Mouse (Mus musculus): ENCODE results near the gene Hrh2. TPM values are rescaled to one million over a fixed set of nuclear protein-coding genes. Genes with fewer than 3 reads are reported as not detected.

The Hrh2 gene
- polyA plus RNA-seq (2015; fragmentation: Nextera tagmentation; extraction: Ambion mirVana) = 0.05 and 0.06 TPM in 2 replicates

DNA sequence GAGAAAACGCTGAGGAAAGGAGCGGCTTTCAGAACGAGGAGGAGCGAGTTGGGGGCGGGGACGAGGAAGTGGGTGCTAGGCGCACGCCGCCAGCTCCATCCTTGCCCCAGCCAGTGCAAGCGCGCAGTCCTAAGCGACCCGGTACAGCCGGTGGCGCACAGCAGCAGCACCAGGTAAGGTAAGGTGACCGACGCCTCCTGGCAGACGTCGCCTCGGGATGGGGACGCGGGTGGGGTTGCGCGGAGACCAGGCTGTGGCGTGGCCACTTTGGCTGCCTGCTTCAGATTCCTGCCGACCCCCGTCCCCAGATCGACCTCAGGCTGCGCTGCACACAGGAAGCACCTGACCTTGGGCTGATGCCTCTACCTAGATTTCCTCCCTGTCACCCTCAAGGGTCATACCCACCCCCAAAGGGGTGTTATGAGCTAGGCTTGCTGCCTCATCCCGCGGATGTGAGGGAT is at the start of gene Hrh2:
TSS of gene Hrh2 (plus strand) at position 109 of the 461 bp plus-strand sequence.
- no peak for ATAC-seq (ENCODE audit: insufficient read depth)
- Histone ChIP-seq H3K4me2 (peak within 1 kb of the TSS; percentile 39), H3K36me3 (replicated peaks) (no peaks in the 10 kb centered on the region), H3K9me3 (replicated peaks) (no peaks in the 10 kb centered on the region), H3K4me3 (replicated peaks) (0 out of 2 replicates have a peak within 1 kb of the TSS, but pooled peaks have one; percentile 22), H3K9ac (no peak within 1 kb of the TSS), H3K4me1 (replicated peaks) (no peaks in the 10 kb centered on the region), H3K27me3 (peaks cover 12% of the 10 kb centered on the region), H3K27ac (replicated peaks) (no peak within 1 kb of the TSS)
- 2% methylated on average over 31 of the region's 31 CpGs for WGBS (ENCODE audit: insufficient replicate concordance)

DNA sequence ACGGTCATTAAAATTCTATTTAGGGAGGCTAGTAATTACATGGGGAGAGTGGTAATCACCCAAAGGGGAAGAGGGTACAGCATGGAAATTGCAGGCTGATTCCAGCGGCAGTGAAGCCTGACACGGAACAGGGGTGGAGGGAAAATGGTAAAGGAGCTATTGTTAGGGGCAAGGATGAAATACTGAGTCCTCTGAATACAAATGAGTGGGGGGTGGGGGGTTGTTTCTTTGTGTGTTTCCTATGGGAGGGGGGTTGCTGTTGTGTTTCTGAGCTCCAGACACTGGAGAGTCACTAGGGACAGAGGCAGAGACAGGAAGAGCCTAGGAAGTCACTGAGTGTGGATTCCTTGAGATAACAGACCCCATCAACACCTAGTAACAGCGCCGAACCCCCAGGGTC is 48.1 kb upstream of the Hrh2 start:
- H3K27ac ChIP-seq (replicated peaks) = no peak overlapping the region
- no peak overlapping the region for H3K4me2 ChIP-seq
- no peaks in the 10 kb centered on the region for H3K36me3 ChIP-seq (replicated peaks)
- H3K27me3 ChIP-seq = no peaks in the 10 kb centered on the region
- no peak overlapping the region for H3K4me3 ChIP-seq (replicated peaks)
- H3K4me1 ChIP-seq (replicated peaks) = no peaks in the 10 kb centered on the region
- 27% methylated on average over 5 of the region's 5 CpGs for WGBS (ENCODE audit: insufficient replicate concordance)
- H3K9me3 ChIP-seq (replicated peaks) = no peaks in the 10 kb centered on the region
- no peak overlapping the region for H3K9ac ChIP-seq
- no peak for ATAC-seq (ENCODE audit: insufficient read depth)

DNA sequence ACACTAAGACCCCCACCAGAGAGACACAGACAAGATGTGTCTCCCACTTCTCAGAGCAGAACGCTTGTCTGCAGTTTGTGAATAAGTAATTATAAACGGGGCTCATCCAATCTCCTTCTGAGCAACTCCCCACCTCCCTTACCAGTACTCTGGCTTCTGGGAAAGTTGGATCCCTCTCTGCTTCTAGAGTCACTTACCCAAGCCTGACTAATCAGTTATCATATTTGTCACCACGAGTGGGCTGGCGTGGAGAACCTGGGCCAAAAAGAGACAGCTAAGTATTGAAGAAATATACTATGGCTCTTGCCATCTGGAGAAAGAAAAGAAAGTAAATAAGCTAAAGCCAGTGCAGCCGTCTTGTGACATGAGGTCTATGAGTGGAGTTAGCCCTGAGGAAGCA is 47.3 kb upstream of the Hrh2 start:
- Histone ChIP-seq H3K4me2 (no peak overlapping the region), H3K9me3 (replicated peaks) (no peaks in the 10 kb centered on the region), H3K36me3 (replicated peaks) (no peaks in the 10 kb centered on the region), H3K27ac (replicated peaks) (no peak overlapping the region), H3K4me3 (replicated peaks) (no peak overlapping the region), H3K27me3 (no peaks in the 10 kb centered on the region), H3K9ac (no peak overlapping the region), H3K4me1 (replicated peaks) (no peaks in the 10 kb centered on the region)
- no peak for ATAC-seq (ENCODE audit: insufficient read depth)
- WGBS (ENCODE audit: insufficient replicate concordance) = 55% methylated on average over 5 of the region's 5 CpGs

DNA sequence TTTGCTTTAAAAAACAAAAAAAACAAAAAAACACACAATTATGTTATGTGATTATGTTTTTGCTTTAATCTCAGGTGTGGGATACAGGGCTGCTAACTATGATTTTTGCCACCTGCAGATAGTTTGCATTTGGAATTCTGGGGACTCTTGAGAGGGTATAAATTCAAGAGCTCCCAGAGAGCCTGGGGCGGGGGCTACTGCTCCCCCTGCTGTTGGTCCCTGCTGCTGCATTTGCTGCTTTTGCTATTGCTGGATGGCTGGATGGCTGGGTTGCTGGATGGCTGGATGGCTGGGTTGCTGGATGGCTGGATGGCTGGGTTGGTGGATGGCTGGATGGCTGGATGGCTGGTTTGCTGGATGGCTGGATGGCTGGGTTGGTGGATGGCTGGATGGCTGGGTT is 44.6 kb upstream of the Hrh2 start:
- Histone ChIP-seq H3K4me3 (replicated peaks) (no peak overlapping the region), H3K4me1 (replicated peaks) (no peaks in the 10 kb centered on the region), H3K27me3 (no peaks in the 10 kb centered on the region), H3K9me3 (replicated peaks) (no peaks in the 10 kb centered on the region), H3K9ac (no peak overlapping the region), H3K27ac (replicated peaks) (no peak overlapping the region), H3K4me2 (no peak overlapping the region), H3K36me3 (replicated peaks) (no peaks in the 10 kb centered on the region)
- ATAC-seq (ENCODE audit: insufficient read depth) = no peak
- WGBS (ENCODE audit: insufficient replicate concordance) = 36% methylated on average over 1 of the region's 1 CpGs

DNA sequence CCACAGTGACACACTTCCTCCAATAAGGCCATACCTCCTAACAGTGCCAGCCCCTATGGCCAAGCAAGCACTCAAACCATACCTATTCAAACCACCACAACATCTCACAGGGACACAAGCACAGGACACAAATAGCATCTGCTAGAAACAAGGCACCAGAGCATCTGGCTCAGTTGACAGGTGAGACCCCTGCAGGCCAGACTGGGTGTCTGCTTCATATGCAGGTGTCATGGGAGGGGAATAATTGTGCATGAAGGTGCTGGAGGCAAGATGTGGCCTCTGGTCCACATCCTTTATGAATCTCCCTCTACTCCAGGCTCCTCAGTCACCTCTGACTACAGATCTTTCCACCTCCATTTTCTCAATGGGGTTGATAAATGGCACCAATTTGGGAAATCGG is 39.5 kb upstream of the Hrh2 start:
- Histone ChIP-seq H3K27me3 (no peaks in the 10 kb centered on the region), H3K4me3 (replicated peaks) (no peak overlapping the region), H3K27ac (replicated peaks) (no peak overlapping the region), H3K9ac (no peak overlapping the region), H3K9me3 (replicated peaks) (no peaks in the 10 kb centered on the region), H3K36me3 (replicated peaks) (no peaks in the 10 kb centered on the region), H3K4me2 (no peak overlapping the region), H3K4me1 (replicated peaks) (no peaks in the 10 kb centered on the region)
- 61% methylated on average over 1 of the region's 1 CpGs for WGBS (ENCODE audit: insufficient replicate concordance)
- ATAC-seq (ENCODE audit: insufficient read depth) = no peak

DNA sequence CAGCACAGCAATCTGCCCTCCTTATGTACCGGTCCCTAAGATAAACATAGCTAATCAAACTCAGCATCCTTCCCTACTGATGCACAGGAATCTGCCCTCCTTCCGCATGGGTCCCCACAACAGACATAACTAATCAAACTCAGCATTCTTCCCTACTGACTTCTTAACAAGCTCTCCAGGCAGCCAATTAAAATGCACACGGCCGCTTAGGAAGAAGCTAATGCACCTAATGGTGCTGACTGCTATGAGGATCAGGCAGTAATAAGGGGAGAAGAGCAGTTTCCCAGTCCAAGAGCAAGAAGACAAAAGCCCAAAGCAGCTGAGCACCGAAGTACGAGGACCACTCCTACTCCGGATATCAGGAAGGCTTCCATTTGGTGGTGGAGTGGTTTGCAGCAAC is 39.0 kb upstream of the Hrh2 start:
- Histone ChIP-seq H3K27me3 (no peaks in the 10 kb centered on the region), H3K36me3 (replicated peaks) (no peaks in the 10 kb centered on the region), H3K4me3 (replicated peaks) (no peak overlapping the region), H3K9me3 (replicated peaks) (no peaks in the 10 kb centered on the region), H3K9ac (no peak overlapping the region), H3K4me1 (replicated peaks) (no peaks in the 10 kb centered on the region), H3K27ac (replicated peaks) (no peak overlapping the region), H3K4me2 (no peak overlapping the region)
- WGBS (ENCODE audit: insufficient replicate concordance) = 67% methylated on average over 7 of the region's 7 CpGs
- no peak for ATAC-seq (ENCODE audit: insufficient read depth)

DNA sequence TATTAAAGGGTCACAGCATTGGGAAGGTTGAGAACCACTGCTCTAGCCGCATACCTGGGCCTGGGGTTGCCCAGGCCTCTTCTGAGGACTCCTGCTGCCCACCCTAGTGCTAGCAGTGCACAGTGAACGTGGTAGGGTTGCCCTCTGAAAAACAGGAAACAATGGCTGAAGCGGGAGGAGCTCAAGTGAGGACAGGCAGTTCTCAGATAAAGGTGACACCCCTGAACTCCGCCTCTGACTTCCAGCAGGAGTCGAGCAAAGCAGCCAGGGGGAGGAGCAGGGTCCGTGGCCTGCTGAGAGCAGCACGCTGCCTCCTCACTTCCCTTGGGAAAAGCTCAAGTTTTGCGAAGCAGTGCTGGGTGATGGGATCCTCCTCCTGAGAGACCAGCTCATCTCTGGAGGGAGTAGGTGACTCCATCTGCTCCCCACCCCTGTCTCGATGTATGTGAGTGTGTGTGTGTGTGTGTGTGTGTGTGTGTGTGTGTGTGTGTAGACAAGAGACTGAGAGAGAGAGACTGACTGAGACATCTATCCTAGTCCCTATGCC is 38.2 kb upstream of the Hrh2 start:
- Histone ChIP-seq H3K4me2 (no peak overlapping the region), H3K36me3 (replicated peaks) (no peaks in the 10 kb centered on the region)

DNA sequence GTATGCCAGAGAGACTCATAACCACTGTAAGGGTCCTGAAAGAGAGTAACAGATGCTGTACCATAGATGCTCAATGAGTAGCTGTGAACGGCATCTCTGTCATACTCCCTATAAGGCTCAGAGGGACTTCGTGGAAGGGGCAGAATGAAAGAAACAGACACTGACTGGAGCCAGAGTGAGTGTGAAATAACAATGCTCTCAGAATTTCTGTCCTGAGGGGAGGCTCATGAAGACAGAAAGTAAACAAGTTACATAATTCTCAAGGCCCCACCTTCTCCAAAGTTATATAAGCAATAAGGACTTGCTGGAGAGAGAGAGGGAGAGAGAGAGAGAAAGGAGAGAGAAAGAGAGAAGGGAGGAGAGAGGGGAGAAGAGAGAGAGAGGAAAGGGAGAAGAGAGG is 36.1 kb upstream of the Hrh2 start:
- ATAC-seq (ENCODE audit: insufficient read depth) = no peak
- Histone ChIP-seq H3K36me3 (replicated peaks) (no peaks in the 10 kb centered on the region), H3K9ac (no peak overlapping the region), H3K4me2 (no peak overlapping the region), H3K4me1 (replicated peaks) (no peaks in the 10 kb centered on the region), H3K27ac (replicated peaks) (no peak overlapping the region), H3K27me3 (no peaks in the 10 kb centered on the region), H3K9me3 (replicated peaks) (no peaks in the 10 kb centered on the region), H3K4me3 (replicated peaks) (no peak overlapping the region)
- WGBS (ENCODE audit: insufficient replicate concordance) = 60% methylated on average over 2 of the region's 2 CpGs

More for the DNA sequence above, 38.2 kb upstream of the Hrh2 start:
- 11% methylated on average over 9 of the region's 9 CpGs for WGBS (ENCODE audit: insufficient replicate concordance)
- H3K27ac ChIP-seq (replicated peaks) = no peak overlapping the region
- H3K4me3 ChIP-seq (replicated peaks) = no peak overlapping the region
- H3K27me3 ChIP-seq = no peaks in the 10 kb centered on the region
- H3K9ac ChIP-seq = no peak overlapping the region
- H3K9me3 ChIP-seq (replicated peaks) = no peaks in the 10 kb centered on the region
- H3K4me1 ChIP-seq (replicated peaks) = no peaks in the 10 kb centered on the region
- no peak for ATAC-seq (ENCODE audit: insufficient read depth)

DNA sequence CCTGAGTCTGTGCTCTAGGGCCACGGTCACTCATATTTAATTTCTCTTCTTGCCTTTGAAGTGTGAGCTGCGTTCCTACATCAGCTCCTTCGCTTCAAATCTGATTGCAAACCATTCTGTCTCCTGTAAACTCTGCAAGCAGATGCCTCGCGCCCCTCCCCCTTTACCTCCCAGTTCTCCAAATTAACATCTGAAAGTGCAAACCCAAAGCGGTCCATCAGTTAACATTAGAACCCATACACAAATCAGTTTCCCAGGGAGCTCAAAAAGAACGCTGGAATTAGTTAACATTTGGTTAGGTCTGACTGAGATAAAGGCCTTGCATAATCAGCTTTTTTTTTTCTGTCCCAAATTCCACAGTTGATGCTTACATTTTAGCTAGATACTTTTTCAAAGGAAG is 32.7 kb upstream of the Hrh2 start:
- Histone ChIP-seq H3K27me3 (no peaks in the 10 kb centered on the region), H3K4me2 (no peak overlapping the region), H3K27ac (replicated peaks) (no peak overlapping the region), H3K4me3 (replicated peaks) (no peak overlapping the region), H3K36me3 (replicated peaks) (no peaks in the 10 kb centered on the region), H3K9me3 (replicated peaks) (no peaks in the 10 kb centered on the region), H3K9ac (no peak overlapping the region), H3K4me1 (replicated peaks) (no peaks in the 10 kb centered on the region)
- 36% methylated on average over 7 of the region's 7 CpGs for WGBS (ENCODE audit: insufficient replicate concordance)
- ATAC-seq (ENCODE audit: insufficient read depth) = no peak

DNA sequence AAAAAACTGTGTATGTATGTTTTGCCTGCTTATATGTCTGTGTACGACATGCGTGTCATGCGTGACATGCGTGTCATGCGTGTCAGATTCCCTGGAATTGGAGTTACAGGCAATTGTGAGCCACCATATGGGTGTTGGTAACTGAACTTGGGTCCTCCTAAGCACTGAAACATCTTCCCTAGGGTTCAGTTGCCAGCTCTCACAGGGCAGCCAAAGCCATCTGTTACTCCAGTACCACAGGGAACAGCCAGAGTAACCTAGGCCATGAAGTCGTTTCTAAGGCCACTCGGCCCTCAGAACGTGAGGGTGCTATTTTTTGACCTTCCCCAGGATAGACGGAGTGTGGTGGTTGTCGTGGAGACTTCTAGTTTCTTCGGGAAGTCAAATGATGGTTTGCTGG is 32.2 kb upstream of the Hrh2 start:
- no peak for ATAC-seq (ENCODE audit: insufficient read depth)
- Histone ChIP-seq H3K27me3 (no peaks in the 10 kb centered on the region), H3K36me3 (replicated peaks) (no peaks in the 10 kb centered on the region), H3K4me1 (replicated peaks) (no peaks in the 10 kb centered on the region), H3K27ac (replicated peaks) (no peak overlapping the region), H3K4me2 (no peak overlapping the region), H3K4me3 (replicated peaks) (no peak overlapping the region), H3K9me3 (replicated peaks) (no peaks in the 10 kb centered on the region), H3K9ac (no peak overlapping the region)
- 67% methylated on average over 11 of the region's 11 CpGs for WGBS (ENCODE audit: insufficient replicate concordance)

DNA sequence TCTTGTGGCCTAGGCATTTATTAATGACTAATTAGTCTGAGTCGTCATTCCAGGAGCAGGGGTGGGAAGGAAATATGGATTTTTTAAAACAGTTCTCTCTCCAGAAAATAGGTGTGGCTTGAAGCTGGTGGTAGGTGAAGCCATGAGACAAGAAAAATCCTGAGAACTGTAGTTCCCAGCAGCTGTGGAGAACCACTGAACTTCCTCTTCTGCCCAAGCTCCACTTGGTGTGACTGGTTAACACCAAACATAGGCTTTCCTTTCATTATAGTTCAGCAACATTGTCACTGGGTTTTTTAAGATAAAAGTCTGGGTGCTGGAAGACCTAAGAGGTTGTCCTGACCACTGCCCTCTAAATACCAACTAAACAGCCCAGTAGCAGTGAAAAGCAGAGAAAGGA is 31.4 kb upstream of the Hrh2 start:
- no peaks in the 10 kb centered on the region for H3K36me3 ChIP-seq (replicated peaks)
- 15% methylated on average over 1 of the region's 1 CpGs for WGBS (ENCODE audit: insufficient replicate concordance)
- no peaks in the 10 kb centered on the region for H3K9me3 ChIP-seq (replicated peaks)
- no peaks in the 10 kb centered on the region for H3K27me3 ChIP-seq
- H3K4me1 ChIP-seq (replicated peaks) = no peaks in the 10 kb centered on the region
- ATAC-seq (ENCODE audit: insufficient read depth) = no peak
- no peak overlapping the region for H3K4me3 ChIP-seq (replicated peaks)
- no peak overlapping the region for H3K9ac ChIP-seq
- H3K4me2 ChIP-seq = no peak overlapping the region
- no peak overlapping the region for H3K27ac ChIP-seq (replicated peaks)

DNA sequence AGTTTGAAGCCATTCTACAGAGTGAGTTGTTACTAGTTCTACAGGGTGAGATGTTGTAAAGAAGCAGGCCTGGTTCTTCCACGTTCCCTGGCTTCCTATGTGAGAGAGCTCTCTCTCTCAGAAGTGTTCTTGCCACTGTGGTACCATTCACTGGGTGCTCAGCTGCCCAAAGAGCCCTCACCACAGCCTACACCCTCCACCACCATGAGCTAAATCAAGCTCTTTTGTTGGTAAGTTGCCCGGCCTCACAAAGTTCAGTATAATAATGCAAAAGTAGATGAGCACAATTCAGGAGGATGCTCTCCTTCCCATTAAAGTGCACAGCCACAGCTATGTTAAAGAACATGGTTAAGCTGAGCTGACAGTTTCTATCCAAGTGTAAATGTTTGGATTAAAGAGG is 30.4 kb upstream of the Hrh2 start:
- Histone ChIP-seq H3K4me3 (replicated peaks) (no peak overlapping the region), H3K4me2 (no peak overlapping the region), H3K27me3 (no peaks in the 10 kb centered on the region), H3K27ac (replicated peaks) (no peak overlapping the region), H3K9me3 (replicated peaks) (no peaks in the 10 kb centered on the region), H3K36me3 (replicated peaks) (no peaks in the 10 kb centered on the region), H3K9ac (no peak overlapping the region), H3K4me1 (replicated peaks) (no peaks in the 10 kb centered on the region)
- no peak for ATAC-seq (ENCODE audit: insufficient read depth)
- 54% methylated on average over 2 of the region's 2 CpGs for WGBS (ENCODE audit: insufficient replicate concordance)
